ENCODE assay signal across 8 mouse cellular contexts in genomic region chr4:48047766-48048371, GRCm38 (mm10). TPM values are rescaled to one million over a fixed set of nuclear protein-coding genes. Genes with fewer than 3 reads are reported as not detected.
A peak's percentile ranks its signal among the peaks of the same experiment; 100 is the strongest.
DNase-seq lines count a peak whose midpoint lies in the region; ATAC-seq and TF ChIP-seq lines count a peak whose summit lies in the region.

No protein-coding gene starts in this region.

- no peak overlapping the region for H3K27ac ChIP-seq in bone marrow macrophage, adult 2 months (ENCODE audit: insufficient read depth, low read depth, low read length)
- no peak overlapping the region for H3K27ac ChIP-seq in forebrain, embryonic 13.5 days
- H3K27ac ChIP-seq in hindbrain, embryonic 16.5 days (ENCODE audit: low read depth, low read length) = no peak overlapping the region
- H3K27ac ChIP-seq in liver, embryonic 16.5 days (ENCODE audit: low read length) = no peak overlapping the region
- no peak overlapping the region for H3K27ac ChIP-seq in olfactory bulb, adult 2 months (ENCODE audit: insufficient read depth, low read depth, low read length)

- WGBS in forebrain, embryonic 13.5 days = 1% methylated on average over 30 of the region's 30 CpGs
- WGBS in hindbrain, embryonic 16.5 days = 1% methylated on average over 28 of the region's 30 CpGs
- 2% methylated on average over 30 of the region's 30 CpGs for WGBS in liver, embryonic 16.5 days (ENCODE audit: insufficient replicate concordance)
- 4% methylated on average over 30 of the region's 30 CpGs for WGBS in olfactory bulb, adult 2 months

- no peaks in the 10 kb centered on the region for H3K4me1 ChIP-seq in bone marrow macrophage, adult 2 months (ENCODE audit: control insufficient read depth, insufficient read depth, low read length)
- H3K4me1 ChIP-seq in forebrain, embryonic 13.5 days = peaks cover 57% of the 10 kb centered on the region
- H3K4me1 ChIP-seq in hindbrain, embryonic 16.5 days (ENCODE audit: control insufficient read depth, insufficient read depth, low read depth, low read length) = peaks cover 40% of the 10 kb centered on the region
- H3K4me1 ChIP-seq in liver, embryonic 16.5 days (ENCODE audit: control insufficient read depth, low read depth, low read length) = peaks cover 20% of the 10 kb centered on the region
- peaks cover 42% of the 10 kb centered on the region for H3K4me1 ChIP-seq in olfactory bulb, adult 2 months (ENCODE audit: control insufficient read depth, insufficient read depth, low read length)

- TF ChIP-seq CTCF in bone marrow macrophage, adult 2 months (IDR thresholded peaks at IDR 0.05; ENCODE audit: low read depth, low read length) = no peak
- peak; percentile 23; the same call in 1 of the 2 replicates for TF ChIP-seq CTCF in olfactory bulb, adult 2 months (IDR thresholded peaks at IDR 0.05; ENCODE audit: insufficient read depth, low read depth, low read length)

- peak overlapping the region; percentile 39 for H3K4me3 ChIP-seq in bone marrow macrophage, adult 2 months (ENCODE audit: insufficient read depth, low read length)
- H3K4me3 ChIP-seq in forebrain, embryonic 13.5 days = peak overlapping the region; percentile 71
- peak overlapping the region; percentile 85 for H3K4me3 ChIP-seq in hindbrain, embryonic 16.5 days (ENCODE audit: low read length)
- H3K4me3 ChIP-seq in liver, embryonic 16.5 days (ENCODE audit: low read depth, low read length) = peak overlapping the region; percentile 77
- H3K4me3 ChIP-seq in olfactory bulb, adult 2 months (ENCODE audit: insufficient read depth, low read depth, low read length) = peak overlapping the region; percentile 75

- no peaks in the 10 kb centered on the region for H3K36me3 ChIP-seq in forebrain, embryonic 13.5 days (ENCODE audit: poor library complexity, severe bottlenecking)
- no peaks in the 10 kb centered on the region for H3K36me3 ChIP-seq in hindbrain, embryonic 16.5 days (ENCODE audit: control insufficient read depth, insufficient read depth, low read length)
- H3K36me3 ChIP-seq in liver, embryonic 16.5 days (ENCODE audit: control insufficient read depth, insufficient read depth) = no peaks in the 10 kb centered on the region

- peak overlapping the region; percentile 71 for H3K9ac ChIP-seq in forebrain, embryonic 13.5 days
- H3K9ac ChIP-seq in hindbrain, embryonic 16.5 days (ENCODE audit: low read depth, low read length) = peak overlapping the region; percentile 81; the same call in 1 of the 2 replicates
- no peak overlapping the region for H3K9ac ChIP-seq in liver, embryonic 16.5 days (ENCODE audit: low read depth, low read length)

- peak overlapping the region; percentile 97 for H3K4me2 ChIP-seq in forebrain, embryonic 13.5 days
- peak overlapping the region; percentile 99 for H3K4me2 ChIP-seq in hindbrain, embryonic 16.5 days (ENCODE audit: low read length)
- peak overlapping the region; percentile 39 for H3K4me2 ChIP-seq in liver, embryonic 16.5 days (ENCODE audit: low read depth, low read length)

- no peak for ATAC-seq in forebrain, embryonic 13.5 days
- no peak for ATAC-seq in hindbrain, embryonic 16.5 days
- no peak for ATAC-seq in liver, embryonic 16.5 days (ENCODE audit: low read depth)

- H3K9me3 ChIP-seq in forebrain, embryonic 13.5 days (replicated peaks) = no peaks in the 10 kb centered on the region
- no peaks in the 10 kb centered on the region for H3K9me3 ChIP-seq in hindbrain, embryonic 16.5 days (ENCODE audit: control insufficient read depth, low read length)
- H3K9me3 ChIP-seq in liver, embryonic 16.5 days (replicated peaks; ENCODE audit: control insufficient read depth, low read length) = no peaks in the 10 kb centered on the region

- H3K27me3 ChIP-seq in forebrain, embryonic 13.5 days = peaks cover 61% of the 10 kb centered on the region
- peaks cover 29% of the 10 kb centered on the region for H3K27me3 ChIP-seq in hindbrain, embryonic 16.5 days (replicated peaks; ENCODE audit: control insufficient read depth, insufficient read depth, low read length)
- peaks cover 86% of the 10 kb centered on the region for H3K27me3 ChIP-seq in liver, embryonic 16.5 days (ENCODE audit: control insufficient read depth, insufficient read depth, low read depth, low read length)

- no peak for TF ChIP-seq POLR2A in bone marrow macrophage, adult 2 months (IDR thresholded peaks at IDR 0.05; ENCODE audit: borderline replicate concordance, low read depth, low read length)
- TF ChIP-seq POLR2A in olfactory bulb, adult 2 months (IDR thresholded peaks at IDR 0.05; ENCODE audit: insufficient read depth, low read depth, low read length) = no peak

- intact Hi-C loops in left cerebral cortex, postnatal 4 days (cut with DNase I) = loop anchor here (5.0 to 10.0 kb wide), 4 partner anchors 223 to 521 kb away; no protein-coding TSS in a partner anchor

- peak; percentile 36 for DNase-seq in left cerebral cortex, postnatal 4 days
- no peak for DNase-seq in left cerebral cortex, adult 8-10 months (ENCODE audit: low spot score in 2 of 2)
- DNase-seq in adipocyte (ENCODE audit: low spot score) = no peak

RNA-seq across cellular contexts. Expression of gene Nr4a3, which starts 2.9 kb away (rescaled TPM):
- 10 to 100 TPM; 40.2 to 46.8 TPM for total RNA-seq in left cerebral cortex, postnatal 4 days (2021)
- 10 to 100 TPM; 12.4 to 17.3 (median 16.5) TPM for total RNA-seq in left cerebral cortex, adult 8-10 months (2022)
- not detected in 2 replicates for polyA plus RNA-seq in bone marrow macrophage, adult 2 months (2012; ENCODE audit: insufficient read depth, insufficient read length, missing spikeins)
- polyA plus RNA-seq in forebrain, embryonic 13.5 days (2015; fragmentation: Nextera tagmentation; extraction: Ambion mirVana) = 1.7 and 1.9 TPM in 2 replicates
- 0.89 and 1.3 TPM in 2 replicates for polyA plus RNA-seq in hindbrain, embryonic 16.5 days (2015; fragmentation: Nextera tagmentation; extraction: Ambion mirVana)
- not detected in 2 replicates for polyA plus RNA-seq in liver, embryonic 16.5 days (2015; fragmentation: Nextera tagmentation; extraction: Ambion mirVana)
- not detected in 2 replicates for polyA plus RNA-seq in olfactory bulb, adult 2 months (2012; ENCODE audit: insufficient read depth, insufficient read length, low replicate concordance, missing spikeins)

Comparison
In these comparisons a context has a peak if more than half of its experiments do, and no peak if none do; other contexts are left out.
1. H3K4me2 ChIP-seq: peak in every context shown above with its lines; median percentile 99 in hindbrain, embryonic 16.5 days; 97 in forebrain, embryonic 13.5 days; 39 in liver, embryonic 16.5 days.